Mouse (Mus musculus): ENCODE measurements at regions not wholly inside any gene's neighbourhood (a gene's known extent, or its start where the extent isn't known, plus 50 kb on each side); places are given as distances from the start of the nearest gene placed in this dataset.

GRCm38 (mm10) chr13:46116576-46116975 lies 151.8 kb upstream of the Atxn1 start:
- TF ChIP-seq CTCF (IDR thresholded peaks at IDR 0.05; ENCODE audit: low read depth, low read length) (no peak), EP300 (IDR thresholded peaks at IDR 0.05; ENCODE audit: insufficient read depth, low read depth, low read length) (no peak)

Data from ES-Bruce4 (cell line).